Mouse (Mus musculus) kidney, adult 9 months (tissue): ENCODE measurements around the gene Arid5a.

Experiments
- DNase-seq: peaks from one replicate; pipeline ENCODE4 v3.0.0; 2022

Arid5a gene

GRCm38 (mm10) chr1:36307495-36308280 is at the start of gene Arid5a:
Gene Arid5a (plus strand): TSS chr1:36307733.
- DNase-seq = peak; percentile 87

- no peak for DNase-seq
Observed at GRCm38 (mm10) chr1:36258631-36259030, 48.9 kb upstream of the Arid5a start.

GRCm38 (mm10) chr1:36259281-36259680 is 48.3 kb upstream of the Arid5a start:
- no peak for DNase-seq

GRCm38 (mm10) chr1:36260418-36260817 is 47.1 kb upstream of the Arid5a start:
- no peak for DNase-seq

GRCm38 (mm10) chr1:36261708-36262504 is 45.6 kb upstream of the Arid5a start:
- no peak for DNase-seq

GRCm38 (mm10) chr1:36263833-36264488 is 43.6 kb upstream of the Arid5a start:
- DNase-seq = peak; percentile 80

- no peak for DNase-seq
Observed at GRCm38 (mm10) chr1:36266293-36266692, 41.2 kb upstream of the Arid5a start.

- no peak for DNase-seq
Observed at GRCm38 (mm10) chr1:36267595-36267994, 39.9 kb upstream of the Arid5a start.

- no peak for DNase-seq
Observed at GRCm38 (mm10) chr1:36269121-36269795, 38.3 kb upstream of the Arid5a start.

GRCm38 (mm10) chr1:36270666-36271065 is 36.9 kb upstream of the Arid5a start:
- peak; percentile 36 for DNase-seq

GRCm38 (mm10) chr1:36271516-36272230 is 35.9 kb upstream of the Arid5a start:
- no peak for DNase-seq

- DNase-seq = peak; percentile 44
Observed at GRCm38 (mm10) chr1:36272546-36272945, 35.0 kb upstream of the Arid5a start.

GRCm38 (mm10) chr1:36273288-36273687 is 34.2 kb upstream of the Arid5a start:
- DNase-seq = peak; percentile 89

GRCm38 (mm10) chr1:36274455-36274854 is 33.1 kb upstream of the Arid5a start, which contains the start of gene Neurl3:
Gene Neurl3 (minus strand): TSS chr1:36274679.
- DNase-seq = no peak

- DNase-seq = no peak
Observed at GRCm38 (mm10) chr1:36275635-36276389, 31.7 kb upstream of the Arid5a start.

GRCm38 (mm10) chr1:36277267-36278060 is 30.1 kb upstream of the Arid5a start:
- DNase-seq = peak; percentile 87

- peak; percentile 79 for DNase-seq
Observed at GRCm38 (mm10) chr1:36279202-36279601, 28.3 kb upstream of the Arid5a start.

GRCm38 (mm10) chr1:36280938-36281337 is 26.6 kb upstream of the Arid5a start:
- DNase-seq = no peak

- DNase-seq = no peak
Observed at GRCm38 (mm10) chr1:36281849-36282248, 25.7 kb upstream of the Arid5a start.

- DNase-seq = no peak
Observed at GRCm38 (mm10) chr1:36293470-36293869, 14.1 kb upstream of the Arid5a start.
